Mouse (Mus musculus) bone marrow, adult 2 months (tissue): ENCODE measurements around the gene Tssk6.
A peak's percentile ranks its signal among the peaks of the same experiment; 100 is the strongest.

Experiments used
- CTCF ChIP-seq: fragments of 200-500 bp; IDR thresholded peaks from 2 replicates; pipeline ENCODE4 v1.5.1; 2011; ENCODE audit warnings: low read length, control low read depth; ENCODE audit not compliant: control insufficient read depth, insufficient read depth
- POLR2A ChIP-seq: fragments of 200-500 bp; IDR thresholded peaks from 2 replicates; pipeline ENCODE4 v1.6.1; 2011; ENCODE audit warnings: low read depth, mild to moderate bottlenecking, control low read depth, low read length, borderline replicate concordance; ENCODE audit not compliant: control insufficient read depth

- TF ChIP-seq CTCF (peak; percentile 53), POLR2A (no peak)
Observed at GRCm38 (mm10) chr8:69919010-69919409, 17.0 kb downstream of the Tssk6 start.
